Mouse (Mus musculus) MEL (cell line): Measurements from ENCODE around the gene Dot1l. TPM values are rescaled to one million over a fixed set of nuclear protein-coding genes. Genes with fewer than 3 reads are reported as not detected.

Source experiments
- DNase-seq: peaks from one replicate; pipeline ENCODE4 v3.0.0; 2011; ENCODE audit warnings: low read depth, low spot score
- H3K27ac ChIP-seq: 2 replicates; pipeline ENCODE4 v1.5.1; 2012; ENCODE audit warnings: low read depth, mild to moderate bottlenecking, control low read depth, low read length, moderate library complexity; ENCODE audit not compliant: control insufficient read depth
- H3K27me3 ChIP-seq, 2 experiments: fragments of 150-350 bp in 1 of 2; sonication (generic) in 1 of 2; 2 replicates each; pipeline ENCODE4 v1.6.1; 2012; ENCODE audit warnings: low read length in 2 of 2, mild to moderate bottlenecking in 2 of 2, improper control_type of control experiment in 1 of 2, moderate library complexity in 1 of 2; ENCODE audit not compliant: insufficient read depth in 2 of 2, control insufficient read depth in 1 of 2
- H3K36me3 ChIP-seq, 2 experiments: 2 replicates each; pipeline ENCODE4 v1.6.1; 2012 to 2014; ENCODE audit warnings: low read length in 2 of 2, improper control_type of control experiment in 1 of 2, inconsistent platforms in 1 of 2, mild to moderate bottlenecking in 1 of 2; ENCODE audit not compliant: insufficient read depth in 2 of 2, control insufficient read depth in 1 of 2
- H3K4me1 ChIP-seq, 2 experiments: fragments of 150-350 bp in 1 of 2; sonication (generic) in 1 of 2; 2 replicates each; pipeline ENCODE4 v1.6.1; 2012; ENCODE audit warnings: low read length in 2 of 2, improper control_type of control experiment in 1 of 2, mild to moderate bottlenecking in 1 of 2; ENCODE audit not compliant: insufficient read depth in 2 of 2, control insufficient read depth in 1 of 2
- H3K4me3 ChIP-seq, 2 experiments: fragments of 150-350 bp in 1 of 2; sonication (generic) in 1 of 2; 2 replicates each; pipeline ENCODE4 v1.5.1; 2012; ENCODE audit warnings: low read depth in 2 of 2, low read length in 2 of 2, mild to moderate bottlenecking in 2 of 2, moderate library complexity in 2 of 2, control low read depth in 1 of 2, improper control_type of control experiment in 1 of 2; ENCODE audit not compliant: control insufficient read depth in 1 of 2, insufficient read depth in 1 of 2
- H3K79me2 ChIP-seq: 2 replicates; pipeline ENCODE4 v1.6.1; 2012; ENCODE audit warnings: mild to moderate bottlenecking, low read length, moderate library complexity; ENCODE audit not compliant: control insufficient read depth, poor library complexity, insufficient read depth
- H3K9ac ChIP-seq: 2 replicates; pipeline ENCODE4 v1.6.1; 2012; ENCODE audit warnings: low read depth, mild to moderate bottlenecking, control low read depth, low read length, moderate library complexity; ENCODE audit not compliant: control insufficient read depth, poor library complexity, severe bottlenecking
- H3K9me3 ChIP-seq: fragments of 150-350 bp; sonication (generic); replicated peaks from 2 replicates; pipeline ENCODE4 v1.6.1; 2012; ENCODE audit warnings: mild to moderate bottlenecking, low read length, improper control_type of control experiment, moderate library complexity; ENCODE audit not compliant: insufficient read depth
- CTCF ChIP-seq, 3 experiments: IDR thresholded peaks in 2 of 3; conservative IDR thresholded peaks in 1 of 3; 2 replicates each; pipeline ENCODE4 v1.5.1; 2011 to 2012; ENCODE audit warnings: low read length in 3 of 3, low read depth in 2 of 3, mild to moderate bottlenecking in 2 of 3, improper control_type of control experiment in 1 of 3, inconsistent platforms in 1 of 3, mixed read lengths in 1 of 3, moderate library complexity in 1 of 3; ENCODE audit not compliant: control insufficient read depth in 1 of 3, insufficient read depth in 1 of 3, poor library complexity in 1 of 3, severe bottlenecking in 1 of 3
- GABPA ChIP-seq: IDR thresholded peaks from 2 replicates; pipeline ENCODE4 v1.6.1; 2012; ENCODE audit warnings: low read depth, mild to moderate bottlenecking, inconsistent platforms, low read length, improper control_type of control experiment, moderate library complexity
- GATA1 ChIP-seq: IDR thresholded peaks from 2 replicates; pipeline ENCODE4 v1.6.1; 2011; ENCODE audit warnings: low read depth, low read length, improper control_type of control experiment
- HCFC1 ChIP-seq: IDR thresholded peaks from 2 replicates; pipeline ENCODE4 v1.6.1; 2012; ENCODE audit warnings: low read depth, mild to moderate bottlenecking, inconsistent platforms, low read length, improper control_type of control experiment, moderate library complexity
- KAT2A ChIP-seq: conservative IDR thresholded peaks from 2 replicates; pipeline ENCODE4 v1.6.1; 2012; ENCODE audit warnings: low read depth, low read length, improper control_type of control experiment, inconsistent platforms
- MAFK ChIP-seq: IDR thresholded peaks from 2 replicates; pipeline ENCODE4 v1.6.1; 2011; ENCODE audit warnings: low read depth, mild to moderate bottlenecking, low read length, improper control_type of control experiment, borderline replicate concordance
- MAX ChIP-seq: IDR thresholded peaks from 2 replicates; pipeline ENCODE4 v1.6.1; 2011; ENCODE audit warnings: low read length, improper control_type of control experiment
- MEF2A ChIP-seq: IDR thresholded peaks from 2 replicates; pipeline ENCODE4 v1.6.1; 2014; ENCODE audit warnings: low read depth, mild to moderate bottlenecking, inconsistent platforms, low read length, improper control_type of control experiment; ENCODE audit not compliant: poor library complexity, insufficient replicate concordance, severe bottlenecking; ENCODE audit errors: extremely low read depth
- MXI1 ChIP-seq: IDR thresholded peaks from 2 replicates; pipeline ENCODE4 v1.6.1; 2011; ENCODE audit warnings: mild to moderate bottlenecking, low read depth, low read length, improper control_type of control experiment
- NELFE ChIP-seq: IDR thresholded peaks from 2 replicates; pipeline ENCODE4 v1.6.1; 2011; ENCODE audit warnings: low read depth, low read length, improper control_type of control experiment
- NRF1 ChIP-seq: IDR thresholded peaks from 2 replicates; pipeline ENCODE4 v1.6.1; 2014; ENCODE audit warnings: low read depth, mild to moderate bottlenecking, inconsistent platforms, low read length, improper control_type of control experiment, moderate library complexity; ENCODE audit not compliant: poor library complexity, insufficient read depth, severe bottlenecking
- POLR2A ChIP-seq, 2 experiments: IDR thresholded peaks; 2 replicates each; pipeline ENCODE4 v1.6.1; 2011 to 2012; ENCODE audit warnings: low read length in 2 of 2, mild to moderate bottlenecking in 2 of 2, control low read depth in 1 of 2, improper control_type of control experiment in 1 of 2, low read depth in 1 of 2, moderate library complexity in 1 of 2; ENCODE audit not compliant: control insufficient read depth in 1 of 2, insufficient read depth in 1 of 2, poor library complexity in 1 of 2
- POLR2AphosphoS2 ChIP-seq: IDR thresholded peaks from 2 replicates; pipeline ENCODE4 v1.6.1; 2011; ENCODE audit warnings: low read length, improper control_type of control experiment
- POLR2AphosphoS5 ChIP-seq: IDR thresholded peaks from 2 replicates; pipeline ENCODE4 v1.6.1; 2012; ENCODE audit warnings: low read depth, borderline replicate concordance, mild to moderate bottlenecking, inconsistent platforms, low read length, moderate library complexity, mixed read lengths
- RAD21 ChIP-seq: IDR thresholded peaks from 2 replicates; pipeline ENCODE4 v1.6.1; 2011; ENCODE audit warnings: mild to moderate bottlenecking, low read depth, low read length, improper control_type of control experiment
- RCOR1 ChIP-seq: IDR thresholded peaks from 2 replicates; pipeline ENCODE4 v1.6.1; 2012; ENCODE audit warnings: low read depth, mild to moderate bottlenecking, inconsistent platforms, low read length, improper control_type of control experiment
- SIN3A ChIP-seq: IDR thresholded peaks from 2 replicates; pipeline ENCODE4 v1.6.1; 2012; ENCODE audit warnings: low read length, improper control_type of control experiment, inconsistent platforms
- SMC3 ChIP-seq: IDR thresholded peaks from 2 replicates; pipeline ENCODE4 v1.6.1; 2011; ENCODE audit warnings: low read depth, low read length, improper control_type of control experiment
- USF1 ChIP-seq: IDR thresholded peaks from 2 replicates; pipeline ENCODE4 v1.6.1; 2014; ENCODE audit warnings: low read depth, mild to moderate bottlenecking, inconsistent platforms, low read length, improper control_type of control experiment, moderate library complexity
- USF2 ChIP-seq, 2 experiments: IDR thresholded peaks; 2 replicates each; pipeline ENCODE4 v1.6.1; 2011 to 2012; ENCODE audit warnings: improper control_type of control experiment in 2 of 2, low read length in 2 of 2, borderline replicate concordance in 1 of 2, inconsistent platforms in 1 of 2, low read depth in 1 of 2, mild to moderate bottlenecking in 1 of 2; ENCODE audit not compliant: insufficient read depth in 1 of 2
- ZC3H11A ChIP-seq: IDR thresholded peaks from 2 replicates; pipeline ENCODE4 v1.6.1; 2012; ENCODE audit warnings: low read depth, mild to moderate bottlenecking, inconsistent platforms, low read length, improper control_type of control experiment
- ZMIZ1 ChIP-seq: IDR thresholded peaks from 2 replicates; pipeline ENCODE4 v1.6.1; 2012; ENCODE audit warnings: low read depth, mild to moderate bottlenecking, inconsistent platforms, low read length, improper control_type of control experiment, moderate library complexity
- polyA plus RNA-seq, 2 experiments: library from polyadenylated mRNA; stranded (reverse) in 1 of 2; unstranded in 1 of 2; fragments of >175 nt in 1 of 2; fragments of >200 nt in 1 of 2; gene quantifications; 2 replicates each; pipeline versions ENCODE4 v1.2.1 to v1.2.4; 2012; ENCODE audit warnings: low replicate concordance in 2 of 2, low read depth in 1 of 2; ENCODE audit not compliant: insufficient read length in 2 of 2, insufficient read depth in 1 of 2, missing spikeins in 1 of 2
- total RNA-seq: library from RNA; depleted of rRNA; stranded (reverse); fragments of 300-350 nt; gene quantifications from 2 replicates; pipeline ENCODE4 v1.2.3, GENCODE M21; 2012

Dot1l gene
- total and polyA plus RNA-seq, 3 experiments = 15.0 to 70.6 TPM; not detected in 1

DNA sequence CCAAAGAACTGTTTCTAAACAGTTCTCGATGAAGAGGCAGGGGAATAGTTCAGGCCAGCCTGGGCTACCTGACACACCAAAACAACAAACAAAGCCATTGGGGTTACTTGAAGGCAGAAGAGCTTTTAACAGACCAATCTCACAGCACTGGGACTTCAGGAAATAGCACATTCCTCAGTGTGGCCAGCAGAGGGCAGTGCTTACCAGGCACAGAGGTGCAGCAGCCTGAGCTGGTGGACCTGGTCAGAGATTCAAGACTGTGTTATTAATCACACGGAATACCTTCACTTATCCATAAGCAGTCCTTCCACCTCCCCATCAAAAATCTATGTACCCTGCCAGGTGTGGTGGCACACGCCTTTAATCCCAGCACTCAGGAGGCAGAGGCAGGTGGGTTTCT, 7.6 kb upstream of the Dot1l start:
- DNase-seq = peak; percentile 86
- H3K9ac ChIP-seq = no peak overlapping the region
- H3K4me3 ChIP-seq = no peak overlapping the region
- H3K27ac ChIP-seq = no peak overlapping the region
- H3K79me2 ChIP-seq = no peaks in the 10 kb centered on the region
- peaks cover 0 to under 1% of the 10 kb centered on the region in 2 experiments; a peak in 2 of 4 replicates for H3K36me3 ChIP-seq
- H3K27me3 ChIP-seq = no peaks in the 10 kb centered on the region
- TF ChIP-seq RAD21 = peak; percentile 93
- TF ChIP-seq CTCF (IDR thresholded peaks at IDR 0.05 in 2 of 3, conservative IDR thresholded peaks at IDR 0.05 in 1 of 3; ENCODE audit: control insufficient read depth in 1 of 3, insufficient read depth in 1 of 3, low read depth in 2 of 3, low read length in 3 of 3, poor library complexity in 1 of 3, severe bottlenecking in 1 of 3) = peak; percentile 96 to 97 (median 97)
- peak; percentile 85 for TF ChIP-seq SMC3
- TF ChIP-seq POLR2AphosphoS2 = no peak
- TF ChIP-seq SIN3A = peak; percentile 77
- TF ChIP-seq MAFK = no peak
- TF ChIP-seq MXI1 = peak; percentile 40; the same call in 1 of the 2 replicates
- TF ChIP-seq ZC3H11A = peak; percentile 82
- H3K4me1 ChIP-seq = peaks cover 0 to 19% of the 10 kb centered on the region in 2 experiments; a peak in 3 of 4 replicates
- no peaks in the 10 kb centered on the region for H3K9me3 ChIP-seq

GRCm38 (mm10) chr10:80748609-80749008, 6.4 kb upstream of the Dot1l start:
- no peaks in the 10 kb centered on the region for H3K9me3 ChIP-seq
- H3K27ac ChIP-seq = no peak overlapping the region
- TF ChIP-seq CTCF (IDR thresholded peaks at IDR 0.05 in 2 of 3, conservative IDR thresholded peaks at IDR 0.05 in 1 of 3; ENCODE audit: control insufficient read depth in 1 of 3, insufficient read depth in 1 of 3, low read depth in 2 of 3, low read length in 3 of 3, poor library complexity in 1 of 3, severe bottlenecking in 1 of 3) (no peak), GABPA (no peak), RCOR1 (no peak), NRF1 (no peak), MXI1 (peak; percentile 89), SIN3A (peak; percentile 99), HCFC1 (0 out of 2 replicates have a peak, but pooled peaks have one; percentile 21)
- no peaks in the 10 kb centered on the region for H3K27me3 ChIP-seq
- peaks cover 0 to 8% of the 10 kb centered on the region in 2 experiments; a peak in 2 of 4 replicates for H3K36me3 ChIP-seq
- no peak overlapping the region for H3K4me3 ChIP-seq
- H3K79me2 ChIP-seq = no peaks in the 10 kb centered on the region
- DNase-seq = peak; percentile 88
- H3K4me1 ChIP-seq = peaks cover 2 to 23% of the 10 kb centered on the region in 2 experiments; a peak in 3 of 4 replicates
- H3K9ac ChIP-seq = no peak overlapping the region

GRCm38 (mm10) chr10:80751188-80751832, 3.7 kb upstream of the Dot1l start:
- Histone ChIP-seq H3K4me1 (peaks cover 5 to 29% of the 10 kb centered on the region in 2 experiments), H3K27ac (peak overlapping the region; percentile 52), H3K27me3 (no peaks in the 10 kb centered on the region), H3K36me3 (peaks cover 0 to 12% of the 10 kb centered on the region in 2 experiments; a peak in 2 of 4 replicates), H3K9me3 (no peaks in the 10 kb centered on the region), H3K9ac (peak overlapping the region; percentile 53), H3K79me2 (peaks cover 13% of the 10 kb centered on the region), H3K4me3 (peak overlapping the region; percentile 62)
- DNase-seq = peak; percentile 87
- TF ChIP-seq ZMIZ1 = no peak
- TF ChIP-seq GABPA = no peak
- no peak for TF ChIP-seq MXI1
- peak; percentile 94; the same call in 1 of the 2 replicates for TF ChIP-seq MEF2A
- 0 out of 2 replicates have a peak, but pooled peaks have one; percentile 23 for TF ChIP-seq MAX
- TF ChIP-seq RAD21 = peak; percentile 78
- TF ChIP-seq NRF1 = no peak
- no peak for TF ChIP-seq POLR2A (IDR thresholded peaks at IDR 0.05; ENCODE audit: control insufficient read depth in 1 of 2, insufficient read depth in 1 of 2, low read depth in 1 of 2, low read length in 2 of 2, poor library complexity in 1 of 2)
- TF ChIP-seq POLR2AphosphoS5 = no peak
- no peak for TF ChIP-seq USF2 (IDR thresholded peaks at IDR 0.05; ENCODE audit: borderline replicate concordance in 1 of 2, insufficient read depth in 1 of 2, low read depth in 1 of 2, low read length in 2 of 2)
- TF ChIP-seq NELFE = no peak
- TF ChIP-seq GATA1 = no peak
- 0 out of 2 replicates have a peak, but pooled peaks have one; percentile 11 for TF ChIP-seq RCOR1
- TF ChIP-seq USF1 = no peak
- no peak for TF ChIP-seq KAT2A
- TF ChIP-seq POLR2AphosphoS2 = no peak
- TF ChIP-seq HCFC1 = no peak
